Mouse (Mus musculus) midbrain, postnatal 0 days (tissue): ENCODE measurements around the gene Ubash3b. TPM values are rescaled to one million over a fixed set of nuclear protein-coding genes. Genes with fewer than 3 reads are reported as not detected.

Experiments used
- ATAC-seq: fragments of 200-750 bp; cut with Nextera tagmentation; 2 replicates; pipeline ENCODE4 v1.8.0; 2017; ENCODE audit warnings: moderate number of reproducible peaks, mild to moderate bottlenecking, moderate TSS enrichment, moderate library complexity; ENCODE audit not compliant: low FRiP score
- DNase-seq: peaks from one replicate; pipeline ENCODE4 v3.0.0-alpha.2; 2015; ENCODE audit warnings: low spot score
- H3K27ac ChIP-seq: fragments of 300-500 bp; sonication (generic); 2 replicates; pipeline ENCODE4 v1.5.1; 2014; ENCODE audit warnings: low read depth, mild to moderate bottlenecking, low read length, mixed read lengths
- H3K27me3 ChIP-seq: fragments of 300-500 bp; sonication (generic); 2 replicates; pipeline ENCODE4 v1.6.1; 2014; ENCODE audit warnings: low read length, control low read depth, mixed read lengths; ENCODE audit not compliant: insufficient read depth
- H3K36me3 ChIP-seq: fragments of 300-500 bp; sonication (generic); 2 replicates; pipeline ENCODE4 v1.6.1; 2014; ENCODE audit warnings: low read length, control low read depth, mixed read lengths; ENCODE audit not compliant: insufficient read depth
- H3K4me1 ChIP-seq: fragments of 300-500 bp; sonication (generic); 2 replicates; pipeline ENCODE4 v1.6.1; 2014; ENCODE audit warnings: mild to moderate bottlenecking, control low read depth, antibody characterized with exemption, low read length, mixed read lengths; ENCODE audit not compliant: insufficient read depth
- H3K4me2 ChIP-seq: fragments of 300-500 bp; sonication (generic); 2 replicates; pipeline ENCODE4 v1.6.1; 2014; ENCODE audit warnings: low read depth, mild to moderate bottlenecking, low read length, mixed read lengths; ENCODE audit not compliant: poor library complexity, severe bottlenecking
- H3K4me3 ChIP-seq: fragments of 300-500 bp; sonication (generic); 2 replicates; pipeline ENCODE4 v1.5.1; 2014; ENCODE audit warnings: low read depth, mild to moderate bottlenecking, low read length, moderate library complexity
- H3K9ac ChIP-seq: fragments of 300-500 bp; sonication (generic); replicated peaks from 2 replicates; pipeline ENCODE4 v1.6.1; 2014; ENCODE audit warnings: mild to moderate bottlenecking, low read length, moderate library complexity, mixed read lengths; ENCODE audit not compliant: poor library complexity, severe bottlenecking
- H3K9me3 ChIP-seq: fragments of 300-500 bp; sonication (generic); 2 replicates; pipeline ENCODE4 v1.6.1; 2016; ENCODE audit warnings: low read length, control low read depth
- CTCF ChIP-seq: IDR thresholded peaks from 2 replicates; pipeline ENCODE4 v1.5.1; 2016; ENCODE audit warnings: antibody characterized with exemption, mild to moderate bottlenecking
- WGBS: fragments of 180-500 bp; shearing (Covaris S2); extraction: QIAGEN DNeasy Blood & Tissue Kit; methylation state at CpG from one replicate; pipeline ENCODE4 v1.1.7; 2014; 5-methylcytosine and 5-hydroxymethylcytosine counted together
- polyA plus RNA-seq: library from polyadenylated mRNA; unstranded; fragments of >200 nt; fragmentation: Nextera tagmentation; extraction: Ambion mirVana; gene quantifications from 2 replicates; pipeline ENCODE4 v1.2.1, GENCODE M21; 2015
- total RNA-seq: library from RNA; depleted of rRNA; stranded (reverse); fragments of >200 nt; gene quantifications from 2 replicates; pipeline ENCODE4 v1.2.3, GENCODE M21; 2014

Ubash3b gene
- total and polyA plus RNA-seq, 2 experiments from 2014 or later = 23.1 to 32.3 TPM

DNA sequence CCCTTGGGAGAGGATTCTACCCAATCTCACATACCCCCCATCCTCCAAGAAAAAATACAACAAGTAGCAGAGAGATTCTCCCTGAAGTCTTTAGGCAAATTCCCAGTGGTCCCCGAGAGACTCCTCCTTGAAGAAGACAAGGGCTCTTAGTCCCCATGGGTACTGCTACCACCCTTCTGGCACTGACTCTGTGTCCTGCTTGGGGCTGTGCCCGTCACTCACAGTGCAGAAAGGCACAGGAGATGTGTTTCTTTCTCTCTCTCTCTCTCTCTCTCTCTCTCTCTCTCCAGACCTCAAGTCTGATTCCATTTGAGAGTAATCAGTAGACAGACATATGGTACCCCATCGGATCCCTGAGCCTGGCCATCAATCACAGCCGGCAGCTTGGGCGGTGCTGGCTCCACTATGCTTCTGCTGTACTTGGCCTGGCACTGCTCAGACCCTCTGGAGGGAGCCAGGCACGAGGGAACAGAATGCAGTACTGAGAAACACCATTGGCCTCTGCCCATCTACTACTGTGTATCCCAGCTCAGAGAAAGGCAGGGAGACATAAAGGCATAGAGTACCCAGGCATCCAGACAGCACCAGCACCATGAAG is 12.3 kb downstream of the Ubash3b start:
- H3K27ac ChIP-seq = 0 out of 2 replicates have a peak overlapping the region, but pooled peaks have one; percentile 12
- no peaks in the 10 kb centered on the region for H3K36me3 ChIP-seq
- H3K4me3 ChIP-seq = no peak overlapping the region
- peak; percentile 88 for DNase-seq
- H3K9me3 ChIP-seq = no peaks in the 10 kb centered on the region
- WGBS = 61% methylated on average over 6 of the region's 6 CpGs
- H3K4me1 ChIP-seq = peaks cover 3% of the 10 kb centered on the region; the same call in 1 of the 2 replicates
- ATAC-seq = peak; percentile 73
- no peak overlapping the region for H3K4me2 ChIP-seq
- H3K9ac ChIP-seq = no peak overlapping the region
- TF ChIP-seq CTCF = no peak
- H3K27me3 ChIP-seq = no peaks in the 10 kb centered on the region

DNA sequence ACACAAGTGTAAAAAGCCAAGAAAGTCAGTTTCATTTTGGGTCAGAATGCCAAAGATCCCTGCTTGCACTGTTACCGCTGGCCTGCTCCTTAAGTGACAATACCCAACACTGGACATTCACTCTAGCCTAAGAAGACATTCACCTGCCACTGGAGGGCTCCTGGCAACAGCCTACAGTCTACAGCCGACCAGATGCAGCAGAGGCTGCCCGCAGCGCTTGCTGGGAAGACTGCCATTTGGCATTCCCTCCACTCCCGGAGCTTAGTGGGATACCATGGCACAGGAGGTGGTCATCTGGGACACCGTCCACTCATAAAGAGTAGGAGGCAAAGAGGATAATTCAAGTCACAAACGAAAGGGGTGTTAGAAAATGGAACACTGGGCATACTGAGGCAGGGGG is 12.9 kb downstream of the Ubash3b start:
- DNase-seq (peak; percentile 80), ATAC-seq (peak; percentile 38; the same call in 1 of the 2 replicates)
- H3K4me2 ChIP-seq = no peak overlapping the region
- no peaks in the 10 kb centered on the region for H3K27me3 ChIP-seq
- no peaks in the 10 kb centered on the region for H3K36me3 ChIP-seq
- no peaks in the 10 kb centered on the region for H3K9me3 ChIP-seq
- peaks cover 3% of the 10 kb centered on the region; the same call in 1 of the 2 replicates for H3K4me1 ChIP-seq
- H3K9ac ChIP-seq = no peak overlapping the region
- H3K27ac ChIP-seq = no peak overlapping the region; the same call in 1 of the 2 replicates
- no peak overlapping the region for H3K4me3 ChIP-seq
- peak; percentile 24; the same call in 1 of the 2 replicates for TF ChIP-seq CTCF
- 70% methylated on average over 7 of the region's 7 CpGs for WGBS

DNA sequence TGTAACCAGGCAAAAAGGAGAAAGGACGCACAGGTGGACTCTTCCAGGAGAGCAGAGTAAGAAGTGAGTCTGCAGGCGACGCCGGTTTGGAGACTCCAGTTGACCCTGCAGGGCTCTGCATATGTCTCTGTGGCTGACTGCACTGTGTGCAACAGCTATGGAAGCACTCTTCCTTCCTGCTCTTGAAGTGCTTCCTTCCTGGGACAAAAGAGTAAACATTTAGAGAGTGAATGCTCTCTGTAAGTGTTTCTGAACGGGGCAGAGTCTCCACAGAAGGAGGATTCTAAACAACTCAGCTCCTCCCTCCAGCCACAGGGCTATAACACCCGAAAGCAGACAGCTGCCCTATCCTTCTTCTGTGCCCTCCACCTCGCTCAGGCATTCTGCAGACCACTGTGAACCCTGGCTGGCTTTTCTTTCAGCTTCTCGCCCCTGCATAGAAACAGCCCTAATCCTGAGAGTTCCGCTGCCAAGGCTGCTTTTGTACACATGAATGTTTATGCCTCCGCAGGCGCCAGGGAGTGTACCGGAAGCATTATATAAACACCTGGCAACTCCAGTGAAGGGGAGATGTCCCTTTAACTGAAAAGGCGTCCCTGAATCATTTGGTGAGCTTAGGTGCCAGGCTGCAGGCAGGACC is 14.2 kb downstream of the Ubash3b start:
- peaks cover 3% of the 10 kb centered on the region; the same call in 1 of the 2 replicates for H3K4me1 ChIP-seq
- WGBS = 34% methylated on average over 13 of the region's 13 CpGs
- DNase-seq (peak; percentile 64), ATAC-seq (no peak)
- no peak overlapping the region for H3K9ac ChIP-seq
- no peaks in the 10 kb centered on the region for H3K9me3 ChIP-seq
- no peak overlapping the region for H3K27ac ChIP-seq
- no peak overlapping the region for H3K4me3 ChIP-seq
- peak overlapping the region; percentile 0 for H3K4me2 ChIP-seq
- no peaks in the 10 kb centered on the region for H3K27me3 ChIP-seq
- TF ChIP-seq CTCF = no peak
- H3K36me3 ChIP-seq = no peaks in the 10 kb centered on the region

DNA sequence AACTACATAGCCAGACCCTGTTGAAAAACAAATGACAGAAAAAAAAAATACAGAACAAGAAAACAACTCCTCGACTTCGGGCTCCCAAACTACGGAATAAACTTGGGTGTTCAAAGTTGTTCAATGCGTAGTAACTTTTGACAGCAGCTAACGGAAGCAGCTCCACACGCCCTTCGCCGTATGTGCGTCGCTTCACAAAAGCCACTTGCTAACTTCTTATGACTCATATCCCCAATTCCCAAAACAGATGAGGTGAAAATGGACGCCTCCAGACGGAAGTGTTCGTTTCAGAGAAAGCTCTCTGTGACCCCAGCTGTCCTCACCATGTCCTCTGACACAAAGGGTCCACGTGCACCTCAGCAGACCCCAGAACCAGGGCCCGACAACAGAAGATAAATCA is 17.7 kb downstream of the Ubash3b start:
- H3K27me3 ChIP-seq = no peaks in the 10 kb centered on the region
- no peak overlapping the region for H3K9ac ChIP-seq
- H3K4me3 ChIP-seq = no peak overlapping the region
- H3K36me3 ChIP-seq = no peaks in the 10 kb centered on the region
- no peak for DNase-seq
- no peaks in the 10 kb centered on the region for H3K9me3 ChIP-seq
- 96% methylated on average over 15 of the region's 15 CpGs for WGBS
- H3K27ac ChIP-seq = no peak overlapping the region
- TF ChIP-seq CTCF = no peak
- no peak for ATAC-seq
- H3K4me2 ChIP-seq = no peak overlapping the region
- no peaks in the 10 kb centered on the region; the same call in 1 of the 2 replicates for H3K4me1 ChIP-seq

DNA sequence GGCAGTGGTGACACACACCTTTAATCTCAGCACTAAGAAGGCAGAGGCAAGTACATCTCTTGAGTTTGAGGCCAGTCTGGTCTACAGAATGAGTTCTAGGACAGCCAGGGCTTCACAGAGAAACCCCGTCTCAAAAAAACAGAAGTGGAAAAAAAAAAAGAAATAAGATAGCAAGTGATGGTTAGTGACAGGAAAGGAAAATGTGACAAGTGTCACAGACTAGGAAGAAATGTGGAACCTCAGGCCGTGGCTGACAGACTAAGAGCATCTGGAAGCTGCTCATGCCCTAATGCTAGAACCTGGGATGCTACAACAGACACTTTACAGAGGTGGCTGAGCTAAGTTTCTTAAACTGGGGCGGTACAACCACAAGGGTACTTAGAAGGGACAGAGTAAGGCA is 18.4 kb downstream of the Ubash3b start:
- WGBS = 89% methylated on average over 3 of the region's 3 CpGs
- Histone ChIP-seq H3K9ac (no peak overlapping the region), H3K4me1 (no peaks in the 10 kb centered on the region; the same call in 1 of the 2 replicates), H3K27ac (no peak overlapping the region), H3K36me3 (no peaks in the 10 kb centered on the region), H3K4me2 (no peak overlapping the region), H3K27me3 (no peaks in the 10 kb centered on the region), H3K9me3 (no peaks in the 10 kb centered on the region), H3K4me3 (no peak overlapping the region)
- no peak for DNase-seq
- ATAC-seq = no peak
- TF ChIP-seq CTCF = no peak

DNA sequence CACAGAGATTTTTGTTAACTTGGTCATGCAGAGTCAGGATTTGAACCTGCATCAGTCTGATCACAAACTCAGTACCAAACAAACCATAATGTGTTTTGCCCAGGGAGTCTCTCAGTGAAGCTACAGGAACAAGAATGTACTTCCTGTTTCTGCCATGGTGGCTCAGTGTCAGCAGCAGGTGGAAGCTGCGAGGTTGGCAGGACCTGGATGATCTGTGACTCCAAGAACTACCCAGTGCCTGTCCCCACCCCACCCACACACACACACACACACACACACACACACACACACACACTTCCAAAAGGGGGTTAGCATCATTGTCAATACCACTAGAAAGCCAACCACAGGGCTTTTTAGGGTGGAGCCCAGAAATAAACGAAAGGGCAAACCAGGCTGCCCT is 20.5 kb downstream of the Ubash3b start:
- WGBS = 85% methylated on average over 2 of the region's 2 CpGs
- H3K4me3 ChIP-seq = no peak overlapping the region
- H3K4me1 ChIP-seq = no peaks in the 10 kb centered on the region
- no peaks in the 10 kb centered on the region for H3K27me3 ChIP-seq
- ATAC-seq (no peak), DNase-seq (no peak)
- H3K9me3 ChIP-seq = no peaks in the 10 kb centered on the region
- no peak for TF ChIP-seq CTCF
- H3K9ac ChIP-seq = no peak overlapping the region
- no peak overlapping the region for H3K4me2 ChIP-seq
- no peak overlapping the region for H3K27ac ChIP-seq
- no peaks in the 10 kb centered on the region for H3K36me3 ChIP-seq
